Mouse (Mus musculus) hindbrain, embryonic 13.5 days (tissue): Measurements from ENCODE around the gene E2f1. TPM values are rescaled to one million over a fixed set of nuclear protein-coding genes. Genes with fewer than 3 reads are reported as not detected.

ENCODE experiments used
- ATAC-seq: fragments of 200-750 bp; cut with Nextera tagmentation; 2 replicates; pipeline ENCODE4 v1.8.0; 2017; ENCODE audit warnings: moderate TSS enrichment; ENCODE audit not compliant: low FRiP score
- H3K27ac ChIP-seq: fragments of 300-500 bp; sonication (generic); 2 replicates; pipeline ENCODE4 v1.5.1; 2015; ENCODE audit warnings: inconsistent platforms, mild to moderate bottlenecking, moderate library complexity
- H3K27me3 ChIP-seq: fragments of 300-500 bp; sonication (generic); 2 replicates; pipeline ENCODE4 v1.6.1; 2015; ENCODE audit warnings: mild to moderate bottlenecking, inconsistent platforms
- H3K36me3 ChIP-seq: fragments of 300-500 bp; sonication (generic); 2 replicates; pipeline ENCODE4 v1.6.1; 2015; ENCODE audit warnings: mild to moderate bottlenecking, inconsistent platforms
- H3K4me1 ChIP-seq: fragments of 300-500 bp; sonication (generic); replicated peaks from 2 replicates; pipeline ENCODE4 v1.6.1; 2015; ENCODE audit warnings: inconsistent platforms
- H3K4me2 ChIP-seq: fragments of 300-500 bp; sonication (generic); 2 replicates; pipeline ENCODE4 v1.6.1; 2015; ENCODE audit warnings: inconsistent platforms, mild to moderate bottlenecking, moderate library complexity
- H3K4me3 ChIP-seq: fragments of 300-500 bp; sonication (generic); 2 replicates; pipeline ENCODE4 v1.5.1; 2015; ENCODE audit warnings: mild to moderate bottlenecking, inconsistent platforms
- H3K9ac ChIP-seq: fragments of 300-500 bp; sonication (generic); 2 replicates; pipeline ENCODE4 v1.6.1; 2015; ENCODE audit warnings: mild to moderate bottlenecking, inconsistent platforms
- H3K9me3 ChIP-seq: fragments of 300-500 bp; sonication (generic); 2 replicates; pipeline ENCODE4 v1.6.1; 2016; ENCODE audit warnings: inconsistent platforms
- WGBS: fragments of 180-500 bp; shearing (Covaris S2); methylation state at CpG from one replicate; pipeline ENCODE4 v1.1.7; 2015; 5-methylcytosine and 5-hydroxymethylcytosine counted together
- polyA plus RNA-seq: library from polyadenylated mRNA; unstranded; fragments of >200 nt; fragmentation: Nextera tagmentation; extraction: Ambion mirVana; gene quantifications from 2 replicates; pipeline ENCODE4 v1.2.1, GENCODE M21; 2015

E2f1 gene
- 8.9 and 9.1 TPM in 2 replicates for polyA plus RNA-seq

GRCm38 (mm10) chr2:154569836-154570286 lies at the start of gene E2f1:
Gene E2f1 (minus strand): TSS chr2:154569892.
- Histone ChIP-seq H3K4me3 (peak within 1 kb of the TSS; percentile 63), H3K9me3 (no peaks in the 10 kb centered on the region), H3K36me3 (no peaks in the 10 kb centered on the region), H3K27me3 (no peaks in the 10 kb centered on the region), H3K4me2 (peak within 1 kb of the TSS; percentile 83), H3K27ac (peak within 1 kb of the TSS; percentile 83), H3K9ac (peak within 1 kb of the TSS; percentile 68), H3K4me1 (peaks cover 52% of the 10 kb centered on the region)
- under 1% methylated on average over 42 of the region's 44 CpGs for WGBS
- peak; percentile 99 for ATAC-seq

- H3K4me1 ChIP-seq: peaks cover 28% of the 10 kb centered on the region
- H3K4me3 ChIP-seq: no peak overlapping the region
- H3K4me2 ChIP-seq: no peak overlapping the region
- H3K36me3 ChIP-seq: peaks cover 26% of the 10 kb centered on the region
- H3K27me3 ChIP-seq: no peaks in the 10 kb centered on the region
- H3K9me3 ChIP-seq: no peaks in the 10 kb centered on the region
- no peak overlapping the region for H3K27ac ChIP-seq
- 100% methylated on average over 3 of the region's 3 CpGs for WGBS
- ATAC-seq: no peak
- H3K9ac ChIP-seq: no peak overlapping the region
Measured at GRCm38 (mm10) chr2:154617061-154617460, 47.4 kb upstream of the E2f1 start.

GRCm38 (mm10) chr2:154615674-154616073 lies 46.0 kb upstream of the E2f1 start:
- 94% methylated on average over 5 of the region's 5 CpGs for WGBS
- H3K9me3 ChIP-seq: no peaks in the 10 kb centered on the region
- H3K4me1 ChIP-seq: peaks cover 29% of the 10 kb centered on the region
- no peak for ATAC-seq
- no peaks in the 10 kb centered on the region for H3K27me3 ChIP-seq
- no peak overlapping the region for H3K9ac ChIP-seq
- no peak overlapping the region for H3K4me3 ChIP-seq
- H3K4me2 ChIP-seq: no peak overlapping the region
- H3K27ac ChIP-seq: no peak overlapping the region
- peaks cover 20% of the 10 kb centered on the region for H3K36me3 ChIP-seq

- H3K4me2 ChIP-seq: peak overlapping the region; percentile 66
- ATAC-seq: no peak
- H3K9me3 ChIP-seq: no peaks in the 10 kb centered on the region
- no peak overlapping the region for H3K9ac ChIP-seq
- 69% methylated on average over 19 of the region's 19 CpGs for WGBS
- H3K36me3 ChIP-seq: peaks cover 17% of the 10 kb centered on the region
- no peak overlapping the region for H3K27ac ChIP-seq
- no peaks in the 10 kb centered on the region for H3K27me3 ChIP-seq
- no peak overlapping the region for H3K4me3 ChIP-seq
- peaks cover 29% of the 10 kb centered on the region for H3K4me1 ChIP-seq
Measured at GRCm38 (mm10) chr2:154614841-154615576, 45.3 kb upstream of the E2f1 start.

GRCm38 (mm10) chr2:154613118-154614115 lies 43.7 kb upstream of the E2f1 start, which contains the start of the genes Zfp341 and 4930519P11Rik:
Gene Zfp341 (plus strand): TSS chr2:154613297.
Gene 4930519P11Rik (minus strand): TSS chr2:154613437.
- Histone ChIP-seq H3K27me3 (no peaks in the 10 kb centered on the region), H3K9ac (peak within 1 kb of the TSS; percentile 84), H3K36me3 (peaks cover 6% of the 10 kb centered on the region; the same call in 1 of the 2 replicates), H3K4me3 (peak within 1 kb of the TSS; percentile 58), H3K4me1 (peaks cover 29% of the 10 kb centered on the region), H3K9me3 (no peaks in the 10 kb centered on the region), H3K27ac (peak within 1 kb of the TSS; percentile 99), H3K4me2 (peak within 1 kb of the TSS; percentile 66)
- ATAC-seq: peak; percentile 94
- under 1% methylated on average over 82 of the region's 98 CpGs for WGBS

- H3K4me3 ChIP-seq: no peak overlapping the region
- WGBS: 71% methylated on average over 10 of the region's 10 CpGs
- no peak for ATAC-seq
Measured at GRCm38 (mm10) chr2:154609050-154609767, 39.5 kb upstream of the E2f1 start.

GRCm38 (mm10) chr2:154606965-154607364 lies 37.3 kb upstream of the E2f1 start:
- Histone ChIP-seq H3K27me3 (0 out of 2 replicates have a peak, but pooled peaks cover 2% of the 10 kb centered on the region), H3K4me3 (no peak overlapping the region), H3K36me3 (no peaks in the 10 kb centered on the region), H3K4me2 (no peak overlapping the region), H3K27ac (no peak overlapping the region), H3K9me3 (no peaks in the 10 kb centered on the region), H3K9ac (no peak overlapping the region), H3K4me1 (peaks cover 14% of the 10 kb centered on the region)
- no peak for ATAC-seq
- 88% methylated on average over 1 of the region's 1 CpGs for WGBS

More at GRCm38 (mm10) chr2:154609050-154609767, 39.5 kb upstream of the E2f1 start:
- H3K27me3 ChIP-seq: 0 out of 2 replicates have a peak, but pooled peaks cover 2% of the 10 kb centered on the region
- H3K27ac ChIP-seq: no peak overlapping the region
- H3K9me3 ChIP-seq: no peaks in the 10 kb centered on the region
- no peak overlapping the region for H3K9ac ChIP-seq
- no peaks in the 10 kb centered on the region for H3K36me3 ChIP-seq
- peaks cover 16% of the 10 kb centered on the region for H3K4me1 ChIP-seq
- H3K4me2 ChIP-seq: no peak overlapping the region

GRCm38 (mm10) chr2:154604156-154604555 lies 34.5 kb upstream of the E2f1 start:
- no peak for ATAC-seq
- Histone ChIP-seq H3K9me3 (no peaks in the 10 kb centered on the region), H3K4me1 (peaks cover 14% of the 10 kb centered on the region), H3K27ac (no peak overlapping the region), H3K4me2 (peak overlapping the region; percentile 67), H3K9ac (no peak overlapping the region), H3K36me3 (no peaks in the 10 kb centered on the region), H3K27me3 (0 out of 2 replicates have a peak, but pooled peaks cover 2% of the 10 kb centered on the region), H3K4me3 (peak overlapping the region; percentile 29)
- 51% methylated on average over 7 of the region's 7 CpGs for WGBS

- Histone ChIP-seq H3K4me3 (peak within 1 kb of the TSS; percentile 61), H3K27ac (peak within 1 kb of the TSS; percentile 60), H3K27me3 (0 out of 2 replicates have a peak, but pooled peaks cover 2% of the 10 kb centered on the region), H3K4me1 (peaks cover 14% of the 10 kb centered on the region), H3K36me3 (no peaks in the 10 kb centered on the region), H3K4me2 (peak within 1 kb of the TSS; percentile 67), H3K9me3 (no peaks in the 10 kb centered on the region), H3K9ac (peak within 1 kb of the TSS; percentile 80)
- ATAC-seq: peak; percentile 100
- WGBS: under 1% methylated on average over 13 of the region's 13 CpGs
Measured at GRCm38 (mm10) chr2:154603638-154604153, 34.0 kb upstream of the E2f1 start, which contains the start of gene Pxmp4. Gene Pxmp4 (minus strand): TSS chr2:154603708.

- Histone ChIP-seq H3K4me3 (peak overlapping the region; percentile 61), H3K4me1 (peaks cover 14% of the 10 kb centered on the region), H3K27me3 (0 out of 2 replicates have a peak, but pooled peaks cover 2% of the 10 kb centered on the region), H3K36me3 (no peaks in the 10 kb centered on the region), H3K9ac (peak overlapping the region; percentile 80), H3K9me3 (no peaks in the 10 kb centered on the region), H3K4me2 (peak overlapping the region; percentile 67), H3K27ac (peak overlapping the region; percentile 60)
- peak; percentile 76; the same call in 1 of the 2 replicates for ATAC-seq
- 18% methylated on average over 22 of the region's 22 CpGs for WGBS
Measured at GRCm38 (mm10) chr2:154603007-154603637, 33.4 kb upstream of the E2f1 start.

- H3K4me3 ChIP-seq: no peak overlapping the region
- peaks cover 14% of the 10 kb centered on the region for H3K4me1 ChIP-seq
- H3K36me3 ChIP-seq: no peaks in the 10 kb centered on the region
- no peak for ATAC-seq
- H3K9me3 ChIP-seq: no peaks in the 10 kb centered on the region
- 0 out of 2 replicates have a peak, but pooled peaks cover 2% of the 10 kb centered on the region for H3K27me3 ChIP-seq
- H3K9ac ChIP-seq: no peak overlapping the region
- 78% methylated on average over 3 of the region's 3 CpGs for WGBS
- no peak overlapping the region for H3K4me2 ChIP-seq
- H3K27ac ChIP-seq: no peak overlapping the region
Measured at GRCm38 (mm10) chr2:154601324-154601723, 31.6 kb upstream of the E2f1 start.
